Mouse (Mus musculus) limb, embryonic 14.5 days (tissue): ENCODE measurements around the gene Tmem43. TPM values are rescaled to one million over a fixed set of nuclear protein-coding genes. Genes with fewer than 3 reads are reported as not detected.

ENCODE experiments used
- ATAC-seq: fragments of 200-750 bp; cut with Nextera tagmentation; 2 replicates; pipeline ENCODE4 v1.8.0; 2017; ENCODE audit warnings: low read depth, moderate number of reproducible peaks, moderate TSS enrichment; ENCODE audit not compliant: low FRiP score
- DNase-seq: peaks from one replicate; pipeline ENCODE4 v3.0.0-alpha.2; 2015; ENCODE audit warnings: low spot score
- H3K27ac ChIP-seq: fragments of 300-500 bp; sonication (generic); replicated peaks from 2 replicates; pipeline ENCODE4 v1.5.1; 2014; ENCODE audit warnings: low read depth, mild to moderate bottlenecking, low read length, moderate library complexity, mixed read lengths
- H3K27me3 ChIP-seq: fragments of 300-500 bp; sonication (generic); 2 replicates; pipeline ENCODE4 v1.6.1; 2014; ENCODE audit warnings: low read length, mixed read lengths; ENCODE audit not compliant: control insufficient read depth, insufficient read depth
- H3K36me3 ChIP-seq: fragments of 300-500 bp; sonication (generic); 2 replicates; pipeline ENCODE4 v1.6.1; 2014; ENCODE audit warnings: mild to moderate bottlenecking, low read length, moderate library complexity, mixed read lengths; ENCODE audit not compliant: control insufficient read depth, insufficient read depth
- H3K4me1 ChIP-seq: fragments of 300-500 bp; sonication (generic); 2 replicates; pipeline ENCODE4 v1.6.1; 2014; ENCODE audit warnings: antibody characterized with exemption, low read length, mixed read lengths; ENCODE audit not compliant: control insufficient read depth, insufficient read depth
- H3K4me2 ChIP-seq: fragments of 300-500 bp; sonication (generic); replicated peaks from 2 replicates; pipeline ENCODE4 v1.6.1; 2014; ENCODE audit warnings: low read depth, mild to moderate bottlenecking, low read length, moderate library complexity; ENCODE audit not compliant: severe bottlenecking
- H3K4me3 ChIP-seq: fragments of 300-500 bp; sonication (generic); replicated peaks from 2 replicates; pipeline ENCODE4 v1.5.1; 2014; ENCODE audit warnings: low read length
- H3K9ac ChIP-seq: fragments of 300-500 bp; sonication (generic); 2 replicates; pipeline ENCODE4 v1.6.1; 2014; ENCODE audit warnings: mild to moderate bottlenecking, low read depth, low read length, moderate library complexity; ENCODE audit not compliant: severe bottlenecking
- H3K9me3 ChIP-seq: fragments of 300-500 bp; sonication (generic); 2 replicates; pipeline ENCODE4 v1.6.1; 2016; ENCODE audit warnings: low read length; ENCODE audit not compliant: control insufficient read depth
- POLR2A ChIP-seq: fragments of 200-500 bp; IDR thresholded peaks from 2 replicates; pipeline ENCODE4 v1.8.0; 2012; ENCODE audit warnings: inconsistent platforms, mild to moderate bottlenecking, moderate library complexity, borderline replicate concordance; ENCODE audit not compliant: insufficient read depth, insufficient read length; ENCODE audit errors: extremely low read depth
- WGBS: fragments of 180-500 bp; shearing (Covaris S2); extraction: QIAGEN DNeasy Blood & Tissue Kit; methylation state at CpG from one replicate; pipeline ENCODE4 v1.1.7; 2014; 5-methylcytosine and 5-hydroxymethylcytosine counted together
- polyA plus RNA-seq, 2 experiments: library from polyadenylated mRNA; depleted of rRNA in 1 of 2; stranded (reverse) in 1 of 2; unstranded in 1 of 2; fragments of >200 nt; fragmentation: Nextera tagmentation in 1 of 2; extraction: Ambion mirVana in 1 of 2; gene quantifications; 2 replicates each; pipeline versions ENCODE4 v1.2.1 to v1.2.3; 2012 to 2014

Tmem43 gene
- polyA plus RNA-seq, 2 experiments = 60.3 to 65.7 TPM

DNA sequence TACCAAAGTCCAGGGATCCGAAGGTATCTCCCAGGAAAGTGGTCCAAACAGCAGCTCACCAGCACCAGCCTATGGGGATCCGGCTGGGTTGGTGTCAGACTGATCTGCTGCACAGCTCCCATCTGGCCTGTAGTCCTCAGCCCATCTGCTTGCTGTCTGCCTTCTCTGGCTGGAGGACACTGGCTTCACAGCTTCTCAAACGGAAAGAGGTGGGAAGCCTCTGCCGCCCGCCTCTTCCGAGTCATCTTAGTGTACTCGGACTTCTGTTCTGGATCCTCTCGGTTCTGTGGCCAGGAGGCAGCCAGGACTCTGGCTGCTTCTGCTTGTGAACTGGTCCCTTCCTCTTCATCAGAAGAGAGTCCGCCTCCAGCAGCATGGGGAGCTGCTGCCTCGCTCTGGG, 16.4 kb downstream of the Tmem43 start:
- H3K4me1 ChIP-seq = no peaks in the 10 kb centered on the region
- H3K9ac ChIP-seq = no peak overlapping the region
- H3K9me3 ChIP-seq = no peaks in the 10 kb centered on the region
- 89% methylated on average over 10 of the region's 10 CpGs for WGBS
- ATAC-seq = no peak
- peaks cover 86% of the 10 kb centered on the region for H3K36me3 ChIP-seq
- TF ChIP-seq POLR2A = no peak
- H3K27me3 ChIP-seq = no peaks in the 10 kb centered on the region
- DNase-seq = no peak
- H3K4me3 ChIP-seq = no peak overlapping the region
- H3K4me2 ChIP-seq = no peak overlapping the region
- no peak overlapping the region for H3K27ac ChIP-seq

DNA sequence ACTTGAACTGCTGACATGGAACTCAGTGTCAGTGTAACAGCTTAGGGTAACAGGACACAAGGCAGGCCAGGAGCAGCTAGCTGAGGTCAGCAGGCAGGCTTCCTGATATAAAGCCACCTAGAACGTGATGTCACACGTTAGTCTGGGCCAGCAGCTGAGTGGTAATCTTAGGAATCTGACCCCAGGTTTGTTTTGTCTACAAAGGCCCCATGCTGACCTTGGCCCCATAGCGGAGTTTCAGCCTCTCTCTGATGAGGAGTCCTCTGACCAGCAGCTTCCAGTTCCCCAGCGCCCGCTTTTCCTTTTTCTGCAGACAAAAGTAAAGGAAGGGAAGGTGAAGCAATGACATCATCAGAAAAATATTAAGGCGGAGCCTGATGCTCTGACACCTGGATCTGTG, 17.5 kb downstream of the Tmem43 start:
- 66% methylated on average over 6 of the region's 6 CpGs for WGBS
- Histone ChIP-seq H3K9ac (no peak overlapping the region), H3K4me3 (no peak overlapping the region), H3K36me3 (peaks cover 84% of the 10 kb centered on the region), H3K4me2 (no peak overlapping the region), H3K27ac (no peak overlapping the region), H3K27me3 (no peaks in the 10 kb centered on the region), H3K9me3 (no peaks in the 10 kb centered on the region), H3K4me1 (no peaks in the 10 kb centered on the region)
- DNase-seq (no peak), ATAC-seq (no peak)
- TF ChIP-seq POLR2A = no peak

GRCm38 (mm10) chr6:91493053-91493452, 19.6 kb downstream of the Tmem43 start:
- no peak overlapping the region for H3K27ac ChIP-seq
- no peak for DNase-seq
- H3K9me3 ChIP-seq = no peaks in the 10 kb centered on the region
- ATAC-seq = no peak
- H3K9ac ChIP-seq = no peak overlapping the region
- no peak overlapping the region for H3K4me3 ChIP-seq
- no peak overlapping the region for H3K4me2 ChIP-seq
- H3K4me1 ChIP-seq = no peaks in the 10 kb centered on the region
- WGBS = 82% methylated on average over 10 of the region's 10 CpGs
- TF ChIP-seq POLR2A = no peak
- H3K36me3 ChIP-seq = peaks cover 84% of the 10 kb centered on the region
- no peaks in the 10 kb centered on the region for H3K27me3 ChIP-seq

DNA sequence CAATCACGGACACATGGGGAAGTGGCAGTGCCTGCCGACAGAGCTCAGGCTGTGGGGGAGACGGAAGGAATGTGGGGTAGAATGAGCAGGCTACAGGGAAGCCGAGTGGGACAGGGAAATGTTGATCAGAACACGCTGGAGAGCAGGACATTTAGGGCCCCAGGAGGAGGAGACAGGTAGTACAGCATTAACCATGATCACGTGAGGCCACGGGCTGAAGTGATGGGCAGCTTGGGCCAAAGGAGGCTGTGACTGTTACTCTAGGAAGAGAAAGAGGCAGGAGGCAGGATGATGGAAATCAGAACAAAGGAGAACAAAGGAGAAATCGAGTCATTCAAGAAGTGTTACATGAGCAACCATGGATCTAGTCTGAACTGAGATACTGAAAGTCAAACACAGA, 21.0 kb downstream of the Tmem43 start:
- TF ChIP-seq POLR2A = no peak
- ATAC-seq (no peak), DNase-seq (no peak)
- Histone ChIP-seq H3K4me3 (no peak overlapping the region), H3K36me3 (peaks cover 90% of the 10 kb centered on the region), H3K27ac (no peak overlapping the region), H3K27me3 (no peaks in the 10 kb centered on the region), H3K9ac (no peak overlapping the region), H3K4me2 (no peak overlapping the region), H3K9me3 (no peaks in the 10 kb centered on the region), H3K4me1 (no peaks in the 10 kb centered on the region)
- WGBS = 87% methylated on average over 8 of the region's 8 CpGs

DNA sequence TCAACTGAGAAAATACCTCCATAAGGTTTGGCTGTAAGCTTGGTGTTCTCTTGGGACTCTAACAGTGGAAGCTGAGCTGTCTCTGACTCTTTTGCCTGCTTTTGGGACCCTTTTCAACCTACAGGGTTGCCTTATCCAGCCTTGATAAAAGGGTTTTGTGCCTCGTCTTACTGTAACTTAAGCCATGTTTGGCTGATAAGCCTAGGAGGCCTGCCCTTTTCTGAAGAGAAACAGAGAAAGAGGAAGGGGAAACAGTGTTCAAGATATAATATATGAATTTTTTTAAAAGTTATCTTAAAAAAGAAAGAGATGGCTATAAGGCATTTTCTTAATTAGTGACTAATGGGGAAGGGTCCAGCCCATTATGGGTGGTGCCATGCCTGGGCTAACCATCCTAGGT, 29.8 kb downstream of the Tmem43 start:
- no peak for DNase-seq
- no peak for TF ChIP-seq POLR2A
- H3K4me1 ChIP-seq = no peaks in the 10 kb centered on the region
- ATAC-seq = no peak
- no peak overlapping the region for H3K27ac ChIP-seq
- 93% methylated on average over 1 of the region's 1 CpGs for WGBS
- H3K9ac ChIP-seq = no peak overlapping the region
- H3K27me3 ChIP-seq = no peaks in the 10 kb centered on the region
- no peak overlapping the region for H3K4me2 ChIP-seq
- H3K4me3 ChIP-seq = no peak overlapping the region
- no peaks in the 10 kb centered on the region for H3K9me3 ChIP-seq
- peaks cover 95% of the 10 kb centered on the region for H3K36me3 ChIP-seq

DNA sequence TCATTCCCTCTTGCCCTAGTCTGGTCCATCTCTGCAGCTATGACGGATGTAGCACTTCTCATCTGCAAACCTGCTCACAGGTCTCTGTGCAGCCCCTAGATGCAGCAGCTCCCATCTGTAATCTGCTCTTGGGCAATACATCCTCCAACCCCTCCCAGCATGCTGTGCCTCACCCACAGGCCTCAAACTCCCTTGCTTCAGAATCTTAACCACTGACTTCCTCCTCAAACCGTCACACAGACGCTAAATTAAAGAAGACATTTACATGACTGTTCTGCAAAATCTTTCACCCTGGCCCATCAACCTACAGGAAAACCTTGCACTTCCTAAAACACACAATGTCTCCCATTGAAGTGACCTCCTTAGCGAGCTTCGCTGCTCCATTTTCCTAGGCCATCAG, 32.5 kb downstream of the Tmem43 start:
- DNase-seq (no peak), ATAC-seq (no peak)
- Histone ChIP-seq H3K27me3 (no peaks in the 10 kb centered on the region), H3K36me3 (peaks cover 84% of the 10 kb centered on the region), H3K4me3 (no peak overlapping the region), H3K4me2 (no peak overlapping the region), H3K27ac (no peak overlapping the region), H3K9me3 (no peaks in the 10 kb centered on the region), H3K4me1 (no peaks in the 10 kb centered on the region), H3K9ac (no peak overlapping the region)
- no peak for TF ChIP-seq POLR2A
- 88% methylated on average over 5 of the region's 5 CpGs for WGBS
